8 mouse cellular contexts compared by ENCODE assay signal in genomic region chrX:16450496-16451078, GRCm38 (mm10).
DNase-seq lines count a peak whose midpoint lies in the region; ATAC-seq and TF ChIP-seq lines count a peak whose summit lies in the region.

No protein-coding gene starts in this region.

- H3K36me3 ChIP-seq in embryonic facial prominence, embryonic 11.5 days (replicated peaks; ENCODE audit: control insufficient read depth, insufficient read depth, low read depth, low read length), result no peaks in the 10 kb centered on the region
- no peaks in the 10 kb centered on the region for H3K36me3 ChIP-seq in hindbrain, postnatal 0 days (ENCODE audit: insufficient read depth, low read length)
- H3K36me3 ChIP-seq in midbrain, embryonic 15.5 days (replicated peaks), result no peaks in the 10 kb centered on the region

- no peak overlapping the region for H3K4me3 ChIP-seq in embryonic facial prominence, embryonic 11.5 days (ENCODE audit: low read depth, low read length)
- no peak overlapping the region for H3K4me3 ChIP-seq in hindbrain, postnatal 0 days (ENCODE audit: low read length)
- no peak overlapping the region for H3K4me3 ChIP-seq in left cerebral cortex, adult 2 months
- no peak overlapping the region for H3K4me3 ChIP-seq in midbrain, embryonic 15.5 days

- 2% methylated on average over 2 of the region's 2 CpGs for WGBS in embryonic facial prominence, embryonic 11.5 days
- WGBS in hindbrain, postnatal 0 days, result 7% methylated on average over 2 of the region's 2 CpGs
- WGBS in midbrain, embryonic 15.5 days, result 6% methylated on average over 2 of the region's 2 CpGs

- no peak for DNase-seq in cerebellum, adult 11-12 months
- DNase-seq in adrenal gland, adult 18-20 months (ENCODE audit: low spot score in 2 of 2), result peak; percentile 29 to 42
- DNase-seq in embryonic facial prominence, embryonic 11.5 days (ENCODE audit: low spot score), result peak; percentile 68
- peak; percentile 71 for DNase-seq in hindbrain, postnatal 0 days (ENCODE audit: low spot score)
- DNase-seq in left cerebral cortex, adult 2 months (ENCODE audit: extremely low spot score in 1 of 2, low spot score in 2 of 2), result peak; percentile 22 to 23
- DNase-seq in thymus, postnatal 4 days, result peak; percentile 20

- H3K4me1 ChIP-seq in embryonic facial prominence, embryonic 11.5 days (ENCODE audit: control insufficient read depth, insufficient read depth, low read length), result no peaks in the 10 kb centered on the region
- H3K4me1 ChIP-seq in hindbrain, postnatal 0 days (ENCODE audit: insufficient read depth, low read length), result no peaks in the 10 kb centered on the region
- no peaks in the 10 kb centered on the region for H3K4me1 ChIP-seq in midbrain, embryonic 15.5 days

- TF ChIP-seq CTCF in hindbrain, postnatal 0 days (IDR thresholded peaks at IDR 0.05; ENCODE audit: low read depth), result peak; percentile 72
- peak; percentile 69 for TF ChIP-seq CTCF in left cerebral cortex, adult 2 months (IDR thresholded peaks at IDR 0.05)

- no peaks in the 10 kb centered on the region for H3K27me3 ChIP-seq in embryonic facial prominence, embryonic 11.5 days (ENCODE audit: control insufficient read depth, insufficient read depth, low read length)
- H3K27me3 ChIP-seq in hindbrain, postnatal 0 days (ENCODE audit: insufficient read depth, low read length), result no peaks in the 10 kb centered on the region
- H3K27me3 ChIP-seq in midbrain, embryonic 15.5 days (replicated peaks), result no peaks in the 10 kb centered on the region

- H3K9ac ChIP-seq in embryonic facial prominence, embryonic 11.5 days (replicated peaks; ENCODE audit: low read length), result no peak overlapping the region
- no peak overlapping the region for H3K9ac ChIP-seq in hindbrain, postnatal 0 days (replicated peaks; ENCODE audit: low read length)
- no peak overlapping the region for H3K9ac ChIP-seq in midbrain, embryonic 15.5 days

- 0 out of 2 replicates have a peak, but pooled peaks have one; percentile 58 for ATAC-seq in cerebellum, adult (ENCODE audit: insufficient number of reproducible peaks, low FRiP score, low TSS enrichment)
- no peak for ATAC-seq in embryonic facial prominence, embryonic 11.5 days (replicated peaks; ENCODE audit: insufficient number of reproducible peaks, low FRiP score, low TSS enrichment, low read depth)
- peak; percentile 71 for ATAC-seq in hindbrain, postnatal 0 days
- ATAC-seq in midbrain, embryonic 15.5 days (replicated peaks), result peak; percentile 82

- H3K27ac ChIP-seq in embryonic facial prominence, embryonic 11.5 days (replicated peaks; ENCODE audit: low read depth, low read length), result no peak overlapping the region
- H3K27ac ChIP-seq in hindbrain, postnatal 0 days, result no peak overlapping the region
- no peak overlapping the region for H3K27ac ChIP-seq in left cerebral cortex, adult 2 months
- H3K27ac ChIP-seq in midbrain, embryonic 15.5 days, result no peak overlapping the region

- intact Hi-C loops in left cerebral cortex, adult 2 months (cut with DNase I), result loop anchor here (2.0 to 5.0 kb wide), 4 partner anchors 232 to 1797 kb away; no protein-coding TSS in a partner anchor

- H3K4me2 ChIP-seq in embryonic facial prominence, embryonic 11.5 days (ENCODE audit: low read depth, low read length), result no peak overlapping the region
- 0 out of 2 replicates have a peak overlapping the region, but pooled peaks have one; percentile 30 for H3K4me2 ChIP-seq in hindbrain, postnatal 0 days (ENCODE audit: low read depth, low read length)
- H3K4me2 ChIP-seq in midbrain, embryonic 15.5 days, result no peak overlapping the region; the same call in 1 of the 2 replicates

- no peaks in the 10 kb centered on the region for H3K9me3 ChIP-seq in embryonic facial prominence, embryonic 11.5 days (replicated peaks; ENCODE audit: control insufficient read depth, low read length)
- no peaks in the 10 kb centered on the region for H3K9me3 ChIP-seq in hindbrain, postnatal 0 days (ENCODE audit: low read length)
- no peaks in the 10 kb centered on the region for H3K9me3 ChIP-seq in midbrain, embryonic 15.5 days
